Mouse (Mus musculus): ENCODE measurements around the gene Ttyh2. TPM values are rescaled to one million over a fixed set of nuclear protein-coding genes. Genes with fewer than 3 reads are reported as not detected.

Ttyh2 gene
- polyA plus RNA-seq, 1 experiment, result 92.5 TPM

- peaks cover 15% of the 10 kb centered on the region for H3K4me1 ChIP-seq (ENCODE audit: control insufficient read depth, insufficient read depth, low read length)
- H3K27ac ChIP-seq (ENCODE audit: insufficient read depth, low read length), result no peak overlapping the region
- no peak overlapping the region for H3K4me3 ChIP-seq (replicated peaks; ENCODE audit: insufficient read depth, low read depth, low read length)
- DNase-seq, result no peak
- TF ChIP-seq POLR2A (IDR thresholded peaks at IDR 0.05; ENCODE audit: borderline replicate concordance, insufficient read depth, low read length), result no peak
- TF ChIP-seq CTCF (IDR thresholded peaks at IDR 0.05; ENCODE audit: borderline replicate concordance, insufficient read depth, low read depth, low read length), result no peak
- H3K27me3 ChIP-seq (ENCODE audit: control insufficient read depth, insufficient read depth, low read length), result no peaks in the 10 kb centered on the region
- WGBS, result 74% methylated on average over 5 of the region's 5 CpGs
Observed at GRCm38 (mm10) chr11:114728333-114728732, 53.1 kb downstream of the Ttyh2 start.

- Histone ChIP-seq H3K27ac (ENCODE audit: insufficient read depth, low read length) (no peak overlapping the region), H3K4me3 (replicated peaks; ENCODE audit: insufficient read depth, low read depth, low read length) (no peak overlapping the region), H3K27me3 (ENCODE audit: control insufficient read depth, insufficient read depth, low read length) (no peaks in the 10 kb centered on the region), H3K4me1 (ENCODE audit: control insufficient read depth, insufficient read depth, low read length) (peaks cover 12% of the 10 kb centered on the region)
- DNase-seq, result no peak
- TF ChIP-seq CTCF (IDR thresholded peaks at IDR 0.05; ENCODE audit: borderline replicate concordance, insufficient read depth, low read depth, low read length), result no peak
- no peak for TF ChIP-seq POLR2A (IDR thresholded peaks at IDR 0.05; ENCODE audit: borderline replicate concordance, insufficient read depth, low read length)
- WGBS, result 66% methylated on average over 6 of the region's 6 CpGs
Observed at GRCm38 (mm10) chr11:114729832-114730363, 54.7 kb downstream of the Ttyh2 start.

GRCm38 (mm10) chr11:114731711-114732110 is 56.5 kb downstream of the Ttyh2 start:
- Histone ChIP-seq H3K4me3 (replicated peaks; ENCODE audit: insufficient read depth, low read depth, low read length) (no peak overlapping the region), H3K27ac (ENCODE audit: insufficient read depth, low read length) (no peak overlapping the region), H3K27me3 (ENCODE audit: control insufficient read depth, insufficient read depth, low read length) (no peaks in the 10 kb centered on the region), H3K4me1 (ENCODE audit: control insufficient read depth, insufficient read depth, low read length) (peaks cover 5% of the 10 kb centered on the region)
- TF ChIP-seq POLR2A (IDR thresholded peaks at IDR 0.05; ENCODE audit: borderline replicate concordance, insufficient read depth, low read length) (no peak), CTCF (IDR thresholded peaks at IDR 0.05; ENCODE audit: borderline replicate concordance, insufficient read depth, low read depth, low read length) (no peak)
- WGBS, result 87% methylated on average over 4 of the region's 4 CpGs
- DNase-seq, result no peak

GRCm38 (mm10) chr11:114732890-114733289 is 57.7 kb downstream of the Ttyh2 start:
- Histone ChIP-seq H3K27me3 (ENCODE audit: control insufficient read depth, insufficient read depth, low read length) (no peaks in the 10 kb centered on the region), H3K27ac (ENCODE audit: insufficient read depth, low read length) (no peak overlapping the region), H3K4me1 (ENCODE audit: control insufficient read depth, insufficient read depth, low read length) (peaks cover 3% of the 10 kb centered on the region), H3K4me3 (replicated peaks; ENCODE audit: insufficient read depth, low read depth, low read length) (no peak overlapping the region)
- DNase-seq, result no peak
- TF ChIP-seq CTCF (IDR thresholded peaks at IDR 0.05; ENCODE audit: borderline replicate concordance, insufficient read depth, low read depth, low read length) (no peak), POLR2A (IDR thresholded peaks at IDR 0.05; ENCODE audit: borderline replicate concordance, insufficient read depth, low read length) (no peak)
- WGBS, result 81% methylated on average over 22 of the region's 22 CpGs

- peaks cover 3% of the 10 kb centered on the region for H3K4me1 ChIP-seq (ENCODE audit: control insufficient read depth, insufficient read depth, low read length)
- WGBS, result 73% methylated on average over 2 of the region's 2 CpGs
- no peak for DNase-seq
- H3K27me3 ChIP-seq (ENCODE audit: control insufficient read depth, insufficient read depth, low read length), result no peaks in the 10 kb centered on the region
- H3K4me3 ChIP-seq (replicated peaks; ENCODE audit: insufficient read depth, low read depth, low read length), result no peak overlapping the region
- no peak for TF ChIP-seq POLR2A (IDR thresholded peaks at IDR 0.05; ENCODE audit: borderline replicate concordance, insufficient read depth, low read length)
- no peak for TF ChIP-seq CTCF (IDR thresholded peaks at IDR 0.05; ENCODE audit: borderline replicate concordance, insufficient read depth, low read depth, low read length)
- no peak overlapping the region for H3K27ac ChIP-seq (ENCODE audit: insufficient read depth, low read length)
Observed at GRCm38 (mm10) chr11:114736111-114736510, 60.9 kb downstream of the Ttyh2 start.

- Histone ChIP-seq H3K27me3 (ENCODE audit: control insufficient read depth, insufficient read depth, low read length) (no peaks in the 10 kb centered on the region), H3K4me1 (ENCODE audit: control insufficient read depth, insufficient read depth, low read length) (peaks cover 3% of the 10 kb centered on the region), H3K4me3 (replicated peaks; ENCODE audit: insufficient read depth, low read depth, low read length) (peak overlapping the region; percentile 45), H3K27ac (ENCODE audit: insufficient read depth, low read length) (no peak overlapping the region)
- TF ChIP-seq POLR2A (IDR thresholded peaks at IDR 0.05; ENCODE audit: borderline replicate concordance, insufficient read depth, low read length), result no peak
- peak; percentile 73; the same call in 1 of the 2 replicates for TF ChIP-seq CTCF (IDR thresholded peaks at IDR 0.05; ENCODE audit: borderline replicate concordance, insufficient read depth, low read depth, low read length)
- peak; percentile 61 to 76 for DNase-seq
- 23% methylated on average over 11 of the region's 11 CpGs for WGBS
Observed at GRCm38 (mm10) chr11:114736913-114737624, 61.8 kb downstream of the Ttyh2 start.

- DNase-seq, result no peak
- WGBS, result 32% methylated on average over 10 of the region's 10 CpGs
- peaks cover 3% of the 10 kb centered on the region for H3K4me1 ChIP-seq (ENCODE audit: control insufficient read depth, insufficient read depth, low read length)
- no peak overlapping the region for H3K4me3 ChIP-seq (replicated peaks; ENCODE audit: insufficient read depth, low read depth, low read length)
- H3K27ac ChIP-seq (ENCODE audit: insufficient read depth, low read length), result no peak overlapping the region
- no peak for TF ChIP-seq POLR2A (IDR thresholded peaks at IDR 0.05; ENCODE audit: borderline replicate concordance, insufficient read depth, low read length)
- no peak for TF ChIP-seq CTCF (IDR thresholded peaks at IDR 0.05; ENCODE audit: borderline replicate concordance, insufficient read depth, low read depth, low read length)
- H3K27me3 ChIP-seq (ENCODE audit: control insufficient read depth, insufficient read depth, low read length), result no peaks in the 10 kb centered on the region
Observed at GRCm38 (mm10) chr11:114740598-114740997, 65.4 kb downstream of the Ttyh2 start.

- TF ChIP-seq POLR2A (IDR thresholded peaks at IDR 0.05; ENCODE audit: borderline replicate concordance, insufficient read depth, low read length) (no peak), CTCF (IDR thresholded peaks at IDR 0.05; ENCODE audit: borderline replicate concordance, insufficient read depth, low read depth, low read length) (no peak)
- 49% methylated on average over 6 of the region's 6 CpGs for WGBS
- DNase-seq, result no peak
- H3K27me3 ChIP-seq (ENCODE audit: control insufficient read depth, insufficient read depth, low read length), result no peaks in the 10 kb centered on the region
- H3K27ac ChIP-seq (ENCODE audit: insufficient read depth, low read length), result no peak overlapping the region
- no peak overlapping the region for H3K4me3 ChIP-seq (replicated peaks; ENCODE audit: insufficient read depth, low read depth, low read length)
- peaks cover 3% of the 10 kb centered on the region for H3K4me1 ChIP-seq (ENCODE audit: control insufficient read depth, insufficient read depth, low read length)
Observed at GRCm38 (mm10) chr11:114741451-114741850, 66.2 kb downstream of the Ttyh2 start.

All from cerebellum, adult 2 months (tissue).